ENCODE assay signal across 35 mouse cellular contexts in genomic region chr7:135468631-135469030, GRCm38 (mm10). TPM values are rescaled to one million over a fixed set of nuclear protein-coding genes. Genes with fewer than 3 reads are reported as not detected.
DNase-seq lines count a peak whose midpoint lies in the region; ATAC-seq and TF ChIP-seq lines count a peak whose summit lies in the region.
"Had no signal": no experiment of that assay in that cellular context is flagged by ENCODE, and none has a peak within 500 bp of the region (broad histone marks: within the 10 kb centered on the region; RNA-seq: fewer than 3 reads in every experiment).

No protein-coding gene starts in this region.

- no peak overlapping the region for H3K9ac ChIP-seq in hindbrain, embryonic 11.5 days (ENCODE audit: low read depth, low read length)
- H3K9ac ChIP-seq in hindbrain, embryonic 13.5 days = no peak overlapping the region
- H3K9ac ChIP-seq: embryonic facial prominence, embryonic 12.5 days; embryonic facial prominence, embryonic 15.5 days; heart, embryonic 12.5 days; heart, embryonic 15.5 days; hindbrain, embryonic 14.5 days had no signal

- H3K27me3 ChIP-seq in hindbrain, embryonic 11.5 days (ENCODE audit: control insufficient read depth, insufficient read depth, low read length) = no peaks in the 10 kb centered on the region
- 0 out of 2 replicates have a peak, but pooled peaks cover 6% of the 10 kb centered on the region for H3K27me3 ChIP-seq in hindbrain, embryonic 13.5 days
- H3K27me3 ChIP-seq in embryonic facial prominence, embryonic 10.5 days (replicated peaks; ENCODE audit: low read depth, poor library complexity, severe bottlenecking) = peaks cover 30% of the 10 kb centered on the region
- H3K27me3 ChIP-seq: embryonic facial prominence, embryonic 15.5 days had no signal

- 35% methylated on average over 7 of the region's 7 CpGs for WGBS in hindbrain, embryonic 11.5 days
- 39% methylated on average over 7 of the region's 7 CpGs for WGBS in hindbrain, embryonic 13.5 days
- 28% methylated on average over 7 of the region's 7 CpGs for WGBS in embryonic facial prominence, embryonic 10.5 days

- H3K36me3 ChIP-seq in hindbrain, embryonic 11.5 days (ENCODE audit: control insufficient read depth, insufficient read depth, low read length) = no peaks in the 10 kb centered on the region
- no peaks in the 10 kb centered on the region for H3K36me3 ChIP-seq in hindbrain, embryonic 13.5 days
- no peaks in the 10 kb centered on the region for H3K36me3 ChIP-seq in embryonic facial prominence, embryonic 10.5 days (replicated peaks)
- H3K36me3 ChIP-seq: embryonic facial prominence, embryonic 12.5 days; embryonic facial prominence, embryonic 15.5 days; heart, embryonic 12.5 days; heart, embryonic 15.5 days had no signal

- no peak overlapping the region for H3K27ac ChIP-seq in hindbrain, embryonic 11.5 days (ENCODE audit: low read depth, low read length)
- H3K27ac ChIP-seq in hindbrain, embryonic 13.5 days = no peak overlapping the region
- H3K27ac ChIP-seq in embryonic facial prominence, embryonic 10.5 days (replicated peaks) = no peak overlapping the region
- no peak overlapping the region for H3K27ac ChIP-seq in layer of hippocampus, adult 2 months
- H3K27ac ChIP-seq: embryonic facial prominence, embryonic 12.5 days; embryonic facial prominence, embryonic 15.5 days; gastrocnemius, adult 2 months; heart, embryonic 15.5 days; hindbrain, embryonic 14.5 days; hindbrain, postnatal 0 days had no signal

- no peak for ATAC-seq in hindbrain, embryonic 11.5 days (ENCODE audit: low FRiP score)
- no peak for ATAC-seq in hindbrain, embryonic 13.5 days (ENCODE audit: low FRiP score)
- ATAC-seq: CD4-positive, CD25-positive, alpha-beta regulatory T cell, adult 4 months; forebrain, embryonic 16.5 days; hindbrain, postnatal 0 days; inflammation-experienced regulatory T-cells, adult 6 months; intestine, embryonic 16.5 days had no signal

- H3K9me3 ChIP-seq in hindbrain, embryonic 11.5 days (ENCODE audit: control insufficient read depth, low read length) = no peaks in the 10 kb centered on the region
- H3K9me3 ChIP-seq in hindbrain, embryonic 13.5 days = no peaks in the 10 kb centered on the region
- H3K9me3 ChIP-seq in embryonic facial prominence, embryonic 10.5 days = no peaks in the 10 kb centered on the region
- H3K9me3 ChIP-seq: embryonic facial prominence, embryonic 12.5 days; embryonic facial prominence, embryonic 15.5 days; heart, embryonic 12.5 days; heart, embryonic 15.5 days had no signal

- DNase-seq in hindbrain, embryonic 11.5 days (ENCODE audit: low spot score) = peak; percentile 51
- DNase-seq in embryo, embryonic 10 days (ENCODE audit: low spot score) = peak; percentile 64
- DNase-seq in embryo, embryonic 10.5 days (ENCODE audit: low spot score) = peak; percentile 41
- peak; percentile 49 for DNase-seq in embryonic facial prominence, embryonic 10.5 days (ENCODE audit: low spot score)
- no peak for DNase-seq in layer of hippocampus, adult 2 months (ENCODE audit: low spot score in 2 of 2)
- DNase-seq in frontal cortex, postnatal 14 days (ENCODE audit: low spot score in 2 of 2) = no peak
- DNase-seq in heart, adult 8-10 months (ENCODE audit: low spot score) = no peak
- DNase-seq: adrenal gland, adult 2 months; adrenal gland, postnatal 14 days; cerebellum, adult 11 months; cerebellum, adult 2 months; cerebellum, adult 9-11 months; cerebellum, postnatal 25 days; gastrocnemius, adult 2 months; gastrocnemius, postnatal 14 days; heart, adult 11 months; heart, postnatal 10 days; heart, postnatal 36 days had no signal

- TF ChIP-seq CTCF in layer of hippocampus, adult 2 months (conservative IDR thresholded peaks at IDR 0.05) = no peak

- H3K4me2 ChIP-seq in hindbrain, embryonic 11.5 days (replicated peaks; ENCODE audit: low read depth, low read length) = no peak overlapping the region
- H3K4me2 ChIP-seq in hindbrain, embryonic 13.5 days = no peak overlapping the region
- H3K4me2 ChIP-seq: embryonic facial prominence, embryonic 12.5 days; embryonic facial prominence, embryonic 15.5 days; heart, embryonic 12.5 days; heart, embryonic 15.5 days; hindbrain, embryonic 14.5 days had no signal

- H3K4me1 ChIP-seq in hindbrain, embryonic 11.5 days (replicated peaks; ENCODE audit: control insufficient read depth, insufficient read depth, low read length) = no peaks in the 10 kb centered on the region
- H3K4me1 ChIP-seq in hindbrain, embryonic 13.5 days (replicated peaks) = peaks cover 30% of the 10 kb centered on the region
- H3K4me1 ChIP-seq in embryonic facial prominence, embryonic 10.5 days = peaks cover 29% of the 10 kb centered on the region
- H3K4me1 ChIP-seq: heart, embryonic 12.5 days; heart, embryonic 15.5 days had no signal

- no peak overlapping the region for H3K4me3 ChIP-seq in hindbrain, embryonic 11.5 days (ENCODE audit: low read depth, low read length)
- H3K4me3 ChIP-seq in hindbrain, embryonic 13.5 days = no peak overlapping the region
- H3K4me3 ChIP-seq in embryonic facial prominence, embryonic 10.5 days = no peak overlapping the region
- no peak overlapping the region for H3K4me3 ChIP-seq in layer of hippocampus, adult 2 months
- H3K4me3 ChIP-seq: embryonic facial prominence, embryonic 12.5 days; embryonic facial prominence, embryonic 15.5 days; gastrocnemius, adult 2 months; heart, embryonic 12.5 days; heart, embryonic 15.5 days had no signal

RNA-seq across cellular contexts. Expression of gene Foxi2, which starts 58.5 kb away (rescaled TPM):
- 0.51 and 0.66 TPM in 2 replicates for polyA plus RNA-seq in hindbrain, embryonic 11.5 days (2014; fragmentation: Nextera tagmentation; extraction: Ambion mirVana)
- not detected in 2 replicates for polyA plus RNA-seq in hindbrain, embryonic 13.5 days (2015; fragmentation: Nextera tagmentation; extraction: Ambion mirVana)
- polyA plus RNA-seq in embryonic facial prominence, embryonic 10.5 days (2016; fragmentation: Nextera tagmentation; extraction: Ambion mirVana) = 5.0 and 5.4 TPM in 2 replicates
- total RNA-seq in layer of hippocampus, adult 2 months (2021) = not detected
- total RNA-seq in heart, adult 8-10 months (2022) = not detected
- total RNA-seq: adrenal gland, adult 2 months; adrenal gland, postnatal 14 days; adrenal gland, postnatal 4 days; common myeloid progenitor, adult 5-6 weeks; gastrocnemius, adult 2 months; gastrocnemius, postnatal 14 days; gastrocnemius, postnatal 4 days; heart, postnatal 10 days; heart, postnatal 36 days; MEL had no signal
- polyA plus RNA-seq: adrenal gland, adult 2 months; C2C12; CD4-positive, CD25-positive, alpha-beta regulatory T cell, adult 4 months; cerebellum, adult 2 months; forebrain, embryonic 16.5 days; heart, embryonic 12.5 days; heart, embryonic 15.5 days; hindbrain, embryonic 14.5 days; inflammation-experienced regulatory T-cells, adult 6 months; intestine, embryonic 16.5 days had no signal

RNA-seq across cellular contexts. Expression of gene Clrn3, which starts 59.8 kb away (rescaled TPM):
- polyA plus RNA-seq in hindbrain, embryonic 11.5 days (2014; fragmentation: Nextera tagmentation; extraction: Ambion mirVana) = not detected in 2 replicates
- 0.05 TPM in 1 of 2 replicates, not detected in the other for polyA plus RNA-seq in hindbrain, embryonic 13.5 days (2015; fragmentation: Nextera tagmentation; extraction: Ambion mirVana)
- not detected in 2 replicates for polyA plus RNA-seq in embryonic facial prominence, embryonic 10.5 days (2016; fragmentation: Nextera tagmentation; extraction: Ambion mirVana)
- total RNA-seq in layer of hippocampus, adult 2 months (2021) = not detected
- under 1 TPM in 1 of 4 experiments, not detected in 3; 0.11 TPM for total RNA-seq in heart, adult 8-10 months (2022)
- total RNA-seq: adrenal gland, adult 2 months; adrenal gland, postnatal 14 days; common myeloid progenitor, adult 5-6 weeks; gastrocnemius, adult 2 months; gastrocnemius, postnatal 14 days; gastrocnemius, postnatal 4 days; heart, postnatal 10 days; heart, postnatal 36 days; hindbrain, postnatal 0 days; MEL had no signal
- polyA plus RNA-seq: adrenal gland, adult 2 months; C2C12; CD4-positive, CD25-positive, alpha-beta regulatory T cell, adult 4 months; cerebellum, adult 2 months; embryonic facial prominence, embryonic 12.5 days; embryonic facial prominence, embryonic 15.5 days; forebrain, embryonic 11.5 days; forebrain, embryonic 16.5 days; heart, embryonic 12.5 days; heart, embryonic 15.5 days; hindbrain, embryonic 14.5 days; hindbrain, postnatal 0 days; inflammation-experienced regulatory T-cells, adult 6 months had no signal

Comparison
In these comparisons a context has a peak if more than half of its experiments do, and no peak if none do; other contexts are left out.
1. DNase-seq: peak in hindbrain, embryonic 11.5 days (single experiment), embryo, embryonic 10 days (single experiment), embryo, embryonic 10.5 days (single experiment) and embryonic facial prominence, embryonic 10.5 days (single experiment); none in layer of hippocampus, adult 2 months (0 of 2), frontal cortex, postnatal 14 days (0 of 2) and heart, adult 8-10 months (single experiment).